Mouse (Mus musculus) lung, postnatal 0 days (tissue): ENCODE results near the gene Glt8d1. TPM values are rescaled to one million over a fixed set of nuclear protein-coding genes. Genes with fewer than 3 reads are reported as not detected.

Source experiments
- ATAC-seq: fragments of 200-750 bp; cut with Nextera tagmentation; 2 replicates; pipeline ENCODE4 v1.8.0; 2017; ENCODE audit warnings: moderate library complexity
- DNase-seq: peaks from one replicate; pipeline ENCODE4 v3.0.0-alpha.2; 2016; ENCODE audit warnings: low spot score
- H3K27ac ChIP-seq: fragments of 300-500 bp; sonication (generic); 2 replicates; pipeline ENCODE4 v1.5.1; 2014; ENCODE audit warnings: antibody characterized with exemption, mild to moderate bottlenecking, low read length, mixed read lengths
- H3K27me3 ChIP-seq: fragments of 300-500 bp; sonication (generic); replicated peaks from 2 replicates; pipeline ENCODE4 v1.6.1; 2014; ENCODE audit warnings: low read length, mixed read lengths; ENCODE audit not compliant: insufficient read depth
- H3K36me3 ChIP-seq: fragments of 300-500 bp; sonication (generic); 2 replicates; pipeline ENCODE4 v1.6.1; 2014; ENCODE audit warnings: low read length, mixed read lengths; ENCODE audit not compliant: insufficient read depth
- H3K4me1 ChIP-seq: fragments of 300-500 bp; sonication (generic); 2 replicates; pipeline ENCODE4 v1.6.1; 2014; ENCODE audit warnings: antibody characterized with exemption, low read depth, low read length, mixed read lengths; ENCODE audit not compliant: insufficient read depth
- H3K4me2 ChIP-seq: fragments of 300-500 bp; sonication (generic); replicated peaks from 2 replicates; pipeline ENCODE4 v1.6.1; 2014; ENCODE audit warnings: low read depth, mild to moderate bottlenecking, low read length, moderate library complexity, mixed read lengths
- H3K4me3 ChIP-seq: fragments of 300-500 bp; sonication (generic); 2 replicates; pipeline ENCODE4 v1.5.1; 2014; ENCODE audit warnings: low read depth, low read length
- H3K9ac ChIP-seq: fragments of 300-500 bp; sonication (generic); replicated peaks from 2 replicates; pipeline ENCODE4 v1.6.1; 2014; ENCODE audit warnings: low read depth, mild to moderate bottlenecking
- H3K9me3 ChIP-seq: fragments of 300-500 bp; sonication (generic); 2 replicates; pipeline ENCODE4 v1.6.1; 2016; ENCODE audit warnings: low read length, mixed read lengths
- CTCF ChIP-seq: IDR thresholded peaks from 2 replicates; pipeline ENCODE4 v1.5.1; 2016; ENCODE audit warnings: antibody characterized with exemption, mild to moderate bottlenecking
- EP300 ChIP-seq: IDR thresholded peaks from 2 replicates; pipeline ENCODE4 v1.6.1; 2016; ENCODE audit warnings: antibody characterized with exemption, mild to moderate bottlenecking, control low read depth
- WGBS: fragments of 180-500 bp; shearing (Covaris S2); extraction: QIAGEN DNeasy Blood & Tissue Kit; methylation state at CpG from one replicate; pipeline ENCODE4 v1.1.7; 2014; 5-methylcytosine and 5-hydroxymethylcytosine counted together
- polyA plus RNA-seq: library from polyadenylated mRNA; unstranded; fragments of >200 nt; fragmentation: Nextera tagmentation; extraction: Ambion mirVana; gene quantifications from 2 replicates; pipeline ENCODE4 v1.2.1, GENCODE M21; 2015

Gene Glt8d1
- polyA plus RNA-seq, 1 experiment from 2014 or later: 42.4 TPM

DNA sequence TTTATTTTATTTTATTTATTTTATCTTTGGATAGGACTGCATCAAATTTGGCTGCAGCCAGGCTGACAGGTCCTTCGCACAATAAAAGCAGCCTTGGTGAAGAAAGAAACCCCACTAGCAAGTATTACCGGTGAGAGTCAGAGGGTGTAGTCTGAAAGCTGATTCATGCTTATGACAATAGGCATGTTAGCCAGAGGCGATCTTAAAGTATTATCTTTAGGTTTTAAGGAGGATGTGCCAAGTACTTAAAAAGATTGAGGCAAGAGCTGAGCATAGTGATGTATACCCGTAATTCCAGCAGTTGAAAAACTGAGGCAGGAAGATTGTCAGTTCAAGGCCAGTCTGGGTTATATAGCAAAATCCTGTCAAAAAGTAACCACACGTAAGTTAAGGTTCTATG lies 44.1 kb downstream of the Glt8d1 start:
- Histone ChIP-seq H3K4me2 (no peak overlapping the region), H3K27me3 (no peaks in the 10 kb centered on the region), H3K27ac (no peak overlapping the region), H3K4me3 (no peak overlapping the region), H3K36me3 (peaks cover 34% of the 10 kb centered on the region; the same call in 1 of the 2 replicates), H3K4me1 (no peaks in the 10 kb centered on the region), H3K9ac (no peak overlapping the region), H3K9me3 (no peaks in the 10 kb centered on the region)
- WGBS: 92% methylated on average over 5 of the region's 5 CpGs
- DNase-seq (no peak), ATAC-seq (no peak)
- TF ChIP-seq CTCF (no peak), EP300 (no peak)

DNA sequence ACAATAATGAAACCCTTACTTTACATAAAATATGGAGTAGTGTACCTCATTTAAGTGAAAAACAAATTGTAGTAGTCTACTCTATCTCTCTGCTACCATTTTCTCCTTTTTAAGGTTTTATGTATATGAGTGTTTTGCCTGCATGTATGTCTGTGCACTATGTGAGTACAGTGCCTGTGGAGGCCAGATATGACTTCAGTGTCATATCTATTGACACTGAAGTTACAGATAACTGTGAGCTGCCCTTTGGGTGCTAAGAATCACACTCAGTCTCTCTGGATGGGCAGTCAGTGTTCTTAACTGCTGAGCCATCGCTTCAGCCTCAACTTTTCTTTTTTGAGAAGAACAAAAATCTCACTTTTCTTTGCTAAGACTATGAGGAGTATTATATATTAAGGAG lies 44.6 kb downstream of the Glt8d1 start:
- TF ChIP-seq EP300: no peak
- TF ChIP-seq CTCF: no peak
- no peak for DNase-seq
- H3K9ac ChIP-seq: no peak overlapping the region
- no peak for ATAC-seq
- WGBS: 97% methylated on average over 1 of the region's 1 CpGs
- no peaks in the 10 kb centered on the region for H3K4me1 ChIP-seq
- H3K27ac ChIP-seq: no peak overlapping the region
- no peaks in the 10 kb centered on the region for H3K27me3 ChIP-seq
- H3K9me3 ChIP-seq: no peaks in the 10 kb centered on the region
- H3K36me3 ChIP-seq: peaks cover 37% of the 10 kb centered on the region; the same call in 1 of the 2 replicates
- no peak overlapping the region for H3K4me2 ChIP-seq
- no peak overlapping the region for H3K4me3 ChIP-seq

Other genes starting within 250 kb of the Glt8d1 start
- 41.7 and 44.7 TPM in 2 replicates for gene Tmem110, start 175.8 kb upstream of the Glt8d1 start, polyA plus RNA-seq
- gene Mustn1, start 122.2 kb upstream of the Glt8d1 start, polyA plus RNA-seq: 30.5 and 36.6 TPM in 2 replicates
- 6.7 and 7.9 TPM in 2 replicates for gene Itih4, start 114.9 kb upstream of the Glt8d1 start, polyA plus RNA-seq
- gene Itih3, start 77.6 kb upstream of the Glt8d1 start, polyA plus RNA-seq: 2.2 and 2.5 TPM in 2 replicates
- gene Itih1, start 58.1 kb upstream of the Glt8d1 start, polyA plus RNA-seq: 0.81 and 1.1 TPM in 2 replicates
- 4.7 and 4.9 TPM in 2 replicates for gene Nek4, start 50.0 kb upstream of the Glt8d1 start, polyA plus RNA-seq
- gene Spcs1, start 272 bp downstream of the Glt8d1 start, polyA plus RNA-seq: 467 and 493 TPM in 2 replicates
- gene Pbrm1, start 17.7 kb downstream of the Glt8d1 start, polyA plus RNA-seq: 59.8 and 73.1 TPM in 2 replicates
- 29.5 and 31.9 TPM in 2 replicates for gene Gnl3, start 17.8 kb downstream of the Glt8d1 start, polyA plus RNA-seq
- gene Smim4, start 127.6 kb downstream of the Glt8d1 start, polyA plus RNA-seq: 109 and 118 TPM in 2 replicates
- gene Nt5dc2, start 129.7 kb downstream of the Glt8d1 start, polyA plus RNA-seq: 148 and 162 TPM in 2 replicates
- 32.4 and 34.2 TPM in 2 replicates for gene Stab1, start 167.2 kb downstream of the Glt8d1 start, polyA plus RNA-seq
- gene Tnnc1, start 206.9 kb downstream of the Glt8d1 start, polyA plus RNA-seq: 77.2 and 87.2 TPM in 2 replicates
- gene Nisch, start 215.5 kb downstream of the Glt8d1 start, polyA plus RNA-seq: 196 and 224 TPM in 2 replicates
- gene Sema3g, start 216.5 kb downstream of the Glt8d1 start, polyA plus RNA-seq: 4.7 and 5.7 TPM in 2 replicates
- 17.7 and 18.8 TPM in 2 replicates for gene Phf7, start 249.9 kb downstream of the Glt8d1 start, polyA plus RNA-seq